Mouse (Mus musculus) lung, adult 2 months (tissue): ENCODE measurements around the gene Rabggta.

Experiments used
- CTCF ChIP-seq: fragments of 200-500 bp; IDR thresholded peaks from 2 replicates; pipeline ENCODE4 v1.5.1; 2011; ENCODE audit warnings: mild to moderate bottlenecking, low read length, control low read depth; ENCODE audit not compliant: insufficient read depth
- POLR2A ChIP-seq: fragments of 200-500 bp; IDR thresholded peaks from 2 replicates; pipeline ENCODE4 v1.6.1; 2011; ENCODE audit warnings: low read depth, mild to moderate bottlenecking, control low read depth, low read length, borderline replicate concordance; ENCODE audit errors: extremely low read depth

- TF ChIP-seq CTCF, result no peak
- TF ChIP-seq POLR2A, result no peak
Observed at GRCm38 (mm10) chr14:55711786-55712185, 10.3 kb downstream of the Rabggta start.
